Mouse (Mus musculus) C2C12 (cell line): ENCODE measurements around the gene Apip. TPM values are rescaled to one million over a fixed set of nuclear protein-coding genes. Genes with fewer than 3 reads are reported as not detected.

Source experiments
- H3K27me3 ChIP-seq: one replicate; pipeline ENCODE4 v1.6.1; 2011; ENCODE audit not compliant: control insufficient read depth, insufficient read depth, insufficient read length
- H3K36me3 ChIP-seq: one replicate; pipeline ENCODE4 v1.6.1; 2011; ENCODE audit not compliant: control insufficient read depth, insufficient read depth
- H3K4me3 ChIP-seq: one replicate; pipeline ENCODE4 v1.5.1; 2011; ENCODE audit warnings: mild to moderate bottlenecking, control low read depth; ENCODE audit not compliant: poor library complexity, insufficient read depth, severe bottlenecking
- H3K79me2 ChIP-seq: one replicate; pipeline ENCODE4 v1.6.1; 2011; ENCODE audit not compliant: control insufficient read depth, insufficient read depth
- H3K79me3 ChIP-seq: one replicate; pipeline ENCODE4 v1.6.1; 2011; ENCODE audit warnings: low read depth, control low read depth
- H3ac ChIP-seq: one replicate; pipeline ENCODE3; 2011; ENCODE audit warnings: low read depth; ENCODE audit not compliant: control insufficient read depth, insufficient read length
- CEBPB ChIP-seq: IDR thresholded peaks from one replicate; pipeline ENCODE4 v1.6.1; 2011; ENCODE audit warnings: low read depth, mild to moderate bottlenecking, control low read depth, moderate library complexity
- CTCF ChIP-seq: IDR thresholded peaks from one replicate; pipeline ENCODE4 v1.5.1; 2011; ENCODE audit not compliant: control insufficient read depth, insufficient read depth, insufficient read length
- FOSL1 ChIP-seq: IDR thresholded peaks from one replicate; pipeline ENCODE4 v1.8.0; 2011; ENCODE audit warnings: mild to moderate bottlenecking, low read length; ENCODE audit not compliant: poor library complexity, insufficient read depth, severe bottlenecking
- MAX ChIP-seq: IDR thresholded peaks from one replicate; pipeline ENCODE4 v1.6.1; 2011; ENCODE audit warnings: mild to moderate bottlenecking, control low read depth
- MYOD1 ChIP-seq: IDR thresholded peaks from one replicate; pipeline ENCODE4 v1.6.1; 2011; ENCODE audit warnings: low read depth; ENCODE audit not compliant: control insufficient read depth, insufficient read length
- MYOG ChIP-seq: IDR thresholded peaks from one replicate; pipeline ENCODE4 v1.6.1; 2011; ENCODE audit not compliant: control insufficient read depth, insufficient read length; ENCODE audit errors: extremely low read depth
- USF1 ChIP-seq: IDR thresholded peaks from one replicate; pipeline ENCODE4 v1.6.1; 2011; ENCODE audit warnings: low read depth, mild to moderate bottlenecking, control low read depth, moderate library complexity
- long read RNA-seq, 2 experiments: library from polyadenylated mRNA; unstranded; transcript quantifications; one replicate each; pipeline ENCODE4 v2.0.0; 2019 to 2020
- polyA plus RNA-seq: library from polyadenylated mRNA; unstranded; fragments of >200 nt; fragmentation: generic; extraction: Trizol; gene quantifications from one replicate; pipeline ENCODE4 v1.2.1, GENCODE M21; 2012; ENCODE audit warnings: missing spikeins

Gene Apip
- 27.7 TPM for polyA plus RNA-seq
- long read RNA-seq, experiment 1, transcript Apip-201 (7 exons, 919 nt), result major isoform, 28 of 34 reads
- long read RNA-seq, experiment 1, partial matches to known transcripts, result 4 of 34 reads
- long read RNA-seq, experiment 1, other reads (novel, unspliced or antisense), result 2 of 34 reads
- long read RNA-seq, experiment 2, transcript Apip-201 (7 exons, 919 nt), result major isoform, 6 of 10 reads
- long read RNA-seq, experiment 2, partial matches to known transcripts, result 2 of 10 reads
- long read RNA-seq, experiment 2, other reads (novel, unspliced or antisense), result 2 of 10 reads

GRCm38 (mm10) chr2:103073219-103073982 is at the start of gene Apip, which contains the start of gene Pdhx:
TSS of gene Apip (plus strand) at chr2:103073675.
TSS of gene Pdhx (minus strand) at chr2:103073513.
- no peaks in the 10 kb centered on the region for H3K27me3 ChIP-seq
- H3ac ChIP-seq, result peak within 1 kb of the TSS; percentile 79
- H3K4me3 ChIP-seq, result peak within 1 kb of the TSS; percentile 51
- H3K79me2 ChIP-seq, result peaks cover 59% of the 10 kb centered on the region
- peaks cover 19% of the 10 kb centered on the region for H3K79me3 ChIP-seq
- no peaks in the 10 kb centered on the region for H3K36me3 ChIP-seq
- TF ChIP-seq CTCF (no peak), MAX (peak; percentile 37)

- Histone ChIP-seq H3K79me3 (no peaks in the 10 kb centered on the region), H3K4me3 (no peak overlapping the region), H3K36me3 (peaks cover 17% of the 10 kb centered on the region), H3K27me3 (no peaks in the 10 kb centered on the region), H3ac (no peak overlapping the region), H3K79me2 (no peaks in the 10 kb centered on the region)
- TF ChIP-seq MYOG (no peak), FOSL1 (no peak), CEBPB (no peak), USF1 (no peak), MAX (no peak), MYOD1 (no peak), CTCF (no peak)
Observed at GRCm38 (mm10) chr2:103037831-103038230, 35.6 kb upstream of the Apip start.

- TF ChIP-seq CEBPB, result no peak
- TF ChIP-seq USF1, result no peak
- TF ChIP-seq CTCF, result no peak
- TF ChIP-seq FOSL1, result no peak
- H3K79me3 ChIP-seq, result no peaks in the 10 kb centered on the region
- no peaks in the 10 kb centered on the region for H3K79me2 ChIP-seq
- peaks cover 11% of the 10 kb centered on the region for H3K36me3 ChIP-seq
- H3ac ChIP-seq, result no peak overlapping the region
- no peak overlapping the region for H3K4me3 ChIP-seq
- no peaks in the 10 kb centered on the region for H3K27me3 ChIP-seq
Observed at GRCm38 (mm10) chr2:103040896-103041295, 32.6 kb upstream of the Apip start.

DNA sequence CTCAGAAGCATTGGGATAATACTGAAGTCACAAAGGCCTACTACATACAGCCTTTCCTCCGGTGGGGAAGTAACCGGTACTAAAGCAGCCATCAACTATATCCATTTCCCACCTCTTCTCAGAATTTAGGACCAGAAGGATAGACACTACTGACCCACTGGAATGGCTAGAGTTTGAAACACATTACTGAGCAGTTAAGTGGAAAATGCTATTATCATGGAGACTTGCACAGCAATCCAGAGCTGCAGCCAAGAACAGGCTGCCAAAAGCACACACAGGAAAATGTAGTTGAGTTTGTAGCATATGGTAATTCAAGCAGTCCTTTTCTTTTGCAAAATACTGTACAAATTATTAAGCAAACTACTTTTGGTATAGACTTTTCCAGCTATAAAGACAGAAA is 28.2 kb upstream of the Apip start:
- H3ac ChIP-seq, result no peak overlapping the region
- TF ChIP-seq MYOG (no peak), USF1 (no peak), CTCF (no peak)
- H3K79me3 ChIP-seq, result no peaks in the 10 kb centered on the region
- no peaks in the 10 kb centered on the region for H3K27me3 ChIP-seq
- peaks cover 7% of the 10 kb centered on the region for H3K79me2 ChIP-seq
- no peak overlapping the region for H3K4me3 ChIP-seq
- H3K36me3 ChIP-seq, result peaks cover 1% of the 10 kb centered on the region

DNA sequence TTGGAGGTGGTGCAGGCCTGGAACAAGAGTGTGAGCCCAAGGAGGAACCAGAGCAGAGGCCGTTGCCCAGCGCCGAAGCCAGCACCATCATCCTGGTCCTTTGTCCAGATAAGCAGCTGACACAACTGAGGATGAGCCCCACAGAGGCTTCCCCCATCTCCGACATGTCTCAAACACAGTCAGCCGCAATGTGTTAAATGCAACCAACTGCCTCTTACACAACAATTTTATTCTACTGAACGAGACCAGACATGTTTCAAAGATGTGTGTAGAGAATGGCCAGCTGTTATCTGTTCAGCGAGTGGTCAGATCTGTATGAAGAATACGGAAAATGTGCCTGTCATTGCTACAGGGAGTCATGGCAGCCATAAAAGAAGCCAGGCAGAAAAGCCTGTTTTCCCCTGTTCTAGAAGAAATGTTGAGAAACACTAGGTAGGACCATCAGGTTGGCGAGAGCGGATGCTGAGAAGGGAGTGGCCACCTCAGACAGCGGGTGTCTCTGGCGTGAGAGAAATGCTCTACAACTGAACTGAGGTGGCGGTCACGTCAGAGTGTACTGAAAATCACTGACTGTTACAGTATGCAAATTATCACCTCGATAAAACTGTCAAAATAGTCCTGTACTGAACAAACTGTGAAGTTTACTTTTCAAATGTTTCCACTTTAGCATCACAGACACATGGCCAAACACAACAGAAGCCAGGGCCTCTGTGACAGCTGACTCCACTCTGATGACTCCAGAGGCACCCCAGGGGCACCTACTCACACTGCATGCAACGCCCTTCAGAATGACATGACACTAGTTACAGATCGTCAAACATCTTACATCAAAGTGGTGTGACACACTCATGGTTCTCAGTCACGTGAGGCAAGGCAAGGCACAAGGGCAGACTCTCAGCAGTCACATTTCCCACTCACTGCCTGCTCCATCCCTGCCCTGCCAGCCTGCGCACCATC is 21.3 kb upstream of the Apip start:
- Histone ChIP-seq H3K27me3 (no peaks in the 10 kb centered on the region), H3K79me3 (no peaks in the 10 kb centered on the region), H3ac (no peak overlapping the region), H3K36me3 (no peaks in the 10 kb centered on the region), H3K79me2 (peaks cover 18% of the 10 kb centered on the region), H3K4me3 (no peak overlapping the region)
- TF ChIP-seq MYOG, result no peak
- TF ChIP-seq MAX, result no peak
- TF ChIP-seq CEBPB, result no peak
- no peak for TF ChIP-seq CTCF
- no peak for TF ChIP-seq FOSL1
- no peak for TF ChIP-seq USF1
- no peak for TF ChIP-seq MYOD1
